Mouse (Mus musculus): ENCODE measurements around the gene Cerkl.

GRCm38 (mm10) chr2:79453901-79454781 lies 2.4 kb downstream of the Cerkl start:
- TF ChIP-seq CTCF (IDR thresholded peaks at IDR 0.05; ENCODE audit: extremely low read depth, insufficient read depth, low read length) (no peak), POLR2A (IDR thresholded peaks at IDR 0.05; ENCODE audit: extremely low read depth, insufficient read depth, low read length) (no peak)
